Mouse (Mus musculus) stomach, postnatal 0 days (tissue): ENCODE results near the gene Cnga3.

ENCODE experiments used
- CTCF ChIP-seq: IDR thresholded peaks from 2 replicates; pipeline ENCODE4 v1.5.1; 2016; ENCODE audit warnings: antibody characterized with exemption, low read depth, mild to moderate bottlenecking, moderate library complexity
- EP300 ChIP-seq: optimal IDR thresholded peaks from 2 replicates; pipeline ENCODE3; 2016; ENCODE audit warnings: antibody characterized with exemption

- TF ChIP-seq CTCF (no peak), EP300 (no peak)
Measured at GRCm38 (mm10) chr1:37298904-37299303, 84.7 kb downstream of the Cnga3 start.
